Mouse (Mus musculus) erythroblast, adult 5-6 weeks (primary cell): Measurements from ENCODE around the gene Dhrs7b. TPM values are rescaled to one million over a fixed set of nuclear protein-coding genes. Genes with fewer than 3 reads are reported as not detected.
"Not testable (repeated sequence)": the region's sequence is repeated elsewhere in the genome, so short reads cannot be mapped to it uniquely, and the experiment has no call there.

Experiments
- ATAC-seq: replicated peaks from 2 replicates; pipeline ENCODE4 v1.8.0; 2016; ENCODE audit warnings: moderate number of reproducible peaks, mild to moderate bottlenecking, moderate TSS enrichment, inconsistent platforms; ENCODE audit not compliant: poor library complexity, low FRiP score, severe bottlenecking
- total RNA-seq, 2 experiments: library from RNA; stranded (forward) in 1 of 2; stranded (reverse) in 1 of 2; fragments of 150-400 nt in 1 of 2; fragments of 200-764, 138-1000 nt in 1 of 2; gene quantifications; 2 replicates each; pipeline versions ENCODE4 v1.2.3 to v1.2.4; 2015 to 2017; ENCODE audit warnings: low replicate concordance in 2 of 2

Gene Dhrs7b
- total RNA-seq (2015; ENCODE audit: low replicate concordance) (2.3 TPM in 1 of 2 replicates, not detected in the other), total RNA-seq (2017; ENCODE audit: low replicate concordance) (1.4 and 4.7 TPM in 2 replicates)

DNA sequence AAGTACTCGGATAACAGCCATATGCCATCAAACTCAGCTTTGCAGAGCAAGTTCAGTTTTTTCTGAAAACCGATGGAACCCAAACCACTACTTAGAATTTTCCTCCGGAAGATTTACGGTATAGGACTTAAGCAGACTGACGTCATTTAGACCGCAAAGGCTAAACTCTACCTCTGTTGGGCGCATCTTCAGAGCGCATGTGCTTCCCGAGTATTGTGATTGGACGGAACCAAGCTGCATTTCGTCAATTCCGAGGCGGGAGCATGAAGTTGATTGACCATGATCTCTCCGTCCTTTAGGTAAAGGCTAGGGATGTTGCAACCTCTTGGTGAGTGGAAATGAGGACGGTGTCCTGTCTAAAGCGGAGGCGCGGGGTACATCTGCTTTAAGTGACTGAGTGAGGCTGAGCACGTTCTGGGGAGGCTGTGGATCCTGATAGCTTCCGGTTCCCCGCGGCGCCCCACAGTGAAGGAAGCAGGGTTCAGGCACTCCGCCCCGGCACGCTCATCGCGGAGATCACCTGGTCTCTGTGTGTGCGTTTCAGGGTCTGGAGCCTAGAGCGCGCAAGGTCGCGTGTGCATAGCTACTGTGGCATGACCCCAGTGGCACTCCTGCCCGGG, at the start of gene Dhrs7b:
TSS of gene Dhrs7b (plus strand) at position 199 of the 620 bp plus-strand sequence.
- peak; percentile 96 for ATAC-seq

DNA sequence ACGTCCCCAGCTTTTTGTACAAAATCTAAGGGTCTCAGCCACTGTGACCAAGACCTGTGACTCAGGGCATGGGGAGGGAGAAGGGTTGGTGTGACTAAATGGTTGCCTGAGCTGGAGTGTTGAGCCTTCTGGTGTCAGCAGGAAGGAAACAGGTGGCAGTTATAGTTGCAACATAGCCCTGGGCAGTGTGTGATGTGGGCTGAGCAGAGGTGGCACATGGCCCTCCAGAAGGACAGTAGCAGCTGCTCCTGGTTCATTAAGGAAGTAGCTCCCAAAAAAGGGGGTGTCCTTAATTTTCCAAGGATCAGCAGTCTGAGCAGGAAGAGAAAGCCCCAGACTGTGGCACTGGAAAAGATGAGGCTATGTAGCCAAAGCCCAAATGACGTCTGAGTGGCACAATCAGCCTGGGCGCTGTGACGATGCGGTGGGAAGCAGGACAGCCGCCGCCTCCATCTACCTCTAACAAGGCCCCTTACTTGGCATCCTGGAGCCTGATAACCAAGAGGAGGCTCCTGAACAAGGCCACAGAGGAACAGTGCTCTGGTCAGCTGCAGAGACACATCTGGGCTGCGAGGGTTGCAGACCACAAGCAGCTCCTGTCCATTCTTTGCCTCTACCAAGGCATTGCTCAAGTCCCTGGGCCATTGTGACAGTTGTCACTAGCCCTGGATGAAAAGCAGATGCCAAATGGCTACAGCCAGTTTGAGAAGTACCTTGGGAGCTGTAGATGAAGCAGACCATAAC, 46.1 kb upstream of the Dhrs7b start:
- no peak for ATAC-seq

DNA sequence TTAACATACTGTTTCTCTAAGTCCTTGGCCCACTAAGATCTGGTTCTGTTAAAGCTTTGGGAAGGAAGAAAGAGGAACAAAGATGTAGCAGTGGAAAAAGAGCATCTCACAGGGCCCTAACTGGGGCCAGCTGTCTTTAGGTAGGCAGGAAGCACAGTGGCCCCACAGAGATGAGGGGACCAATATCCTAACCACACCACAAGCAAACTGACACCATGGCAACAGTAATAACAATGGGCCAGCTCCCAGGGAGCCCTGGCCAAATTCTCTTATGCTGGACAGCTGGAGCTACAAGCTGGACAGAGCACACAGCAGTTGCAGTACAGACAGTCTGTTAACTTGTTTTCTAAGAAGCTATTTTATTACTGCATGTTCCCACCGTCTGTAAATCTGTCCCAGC, 42.8 kb upstream of the Dhrs7b start:
- ATAC-seq: no peak

DNA sequence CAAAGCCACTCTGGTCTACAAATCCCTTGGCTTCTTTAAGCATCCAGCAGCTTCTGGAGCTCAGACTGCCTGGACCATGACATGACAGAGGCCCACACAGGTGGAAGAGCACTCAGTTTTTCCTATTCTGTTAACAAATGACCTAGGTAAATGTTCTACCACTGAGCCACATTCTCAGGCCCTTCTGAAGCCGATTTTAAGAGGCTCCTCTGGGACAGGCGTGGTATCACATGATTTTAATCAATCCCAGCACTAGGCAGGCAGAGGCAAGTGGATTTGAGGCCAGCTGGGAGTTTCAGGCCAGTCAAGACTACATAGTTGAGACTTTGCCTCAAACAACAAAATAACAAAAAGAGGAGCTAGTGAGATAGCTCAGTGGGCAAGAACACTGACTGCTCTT, 40.0 kb upstream of the Dhrs7b start:
- no peak for ATAC-seq

DNA sequence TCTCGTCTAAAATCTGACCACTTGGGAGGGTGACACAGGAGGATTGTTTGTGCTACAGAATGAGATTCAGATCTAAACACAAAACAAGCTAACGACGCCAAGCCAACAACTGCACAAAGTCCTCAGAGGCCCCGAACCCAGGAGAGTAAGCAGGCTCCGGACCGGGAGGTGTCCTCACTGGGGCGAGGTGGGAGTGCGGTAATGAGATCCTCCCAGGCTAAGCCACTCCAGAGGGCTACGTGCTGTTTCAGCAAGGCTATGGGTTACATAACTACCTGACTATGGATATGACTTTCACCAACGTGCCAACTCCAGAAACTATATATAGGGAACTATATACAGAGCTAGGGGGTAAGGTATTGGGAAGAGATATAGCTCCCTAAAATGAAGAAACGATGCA, 34.1 kb upstream of the Dhrs7b start:
- ATAC-seq: no peak

DNA sequence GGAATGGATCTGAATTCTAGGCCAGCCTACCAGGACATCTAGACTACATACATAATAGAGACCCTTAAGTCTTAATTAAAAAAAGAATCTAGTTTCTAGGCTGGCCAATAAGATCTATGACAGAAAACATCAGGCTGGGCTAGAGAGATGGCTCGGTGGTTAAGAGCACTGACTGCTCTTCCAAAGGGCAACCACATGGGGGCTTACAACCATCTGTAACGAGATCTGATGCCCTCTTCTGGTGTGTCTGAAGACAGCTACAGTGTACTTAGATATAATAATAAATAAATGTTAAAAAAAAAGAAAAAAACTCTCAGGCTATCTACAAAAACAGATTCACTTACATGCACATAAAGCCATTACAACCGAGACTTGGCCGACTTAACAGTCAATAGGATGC, 30.5 kb upstream of the Dhrs7b start:
- ATAC-seq: no peak

DNA sequence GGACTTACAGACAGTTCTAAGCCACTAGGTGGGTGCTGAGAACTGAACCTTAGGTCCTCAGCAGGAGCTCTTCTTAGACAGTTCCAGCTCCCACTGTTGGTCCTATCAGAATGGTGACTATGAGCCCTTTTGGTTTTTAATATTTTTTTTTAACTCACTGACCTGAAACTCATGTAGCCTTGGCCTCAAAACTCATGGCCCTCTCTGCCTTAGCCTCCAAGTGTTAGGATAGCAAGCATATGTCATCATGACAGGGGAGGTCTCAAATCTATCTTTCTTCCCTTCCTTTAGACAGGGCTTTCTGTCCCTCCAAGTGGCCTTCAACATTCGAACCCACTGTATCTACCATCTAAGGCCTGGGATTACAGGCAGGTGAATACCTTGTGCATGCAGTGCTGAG, 29.5 kb upstream of the Dhrs7b start:
- ATAC-seq: no peak

DNA sequence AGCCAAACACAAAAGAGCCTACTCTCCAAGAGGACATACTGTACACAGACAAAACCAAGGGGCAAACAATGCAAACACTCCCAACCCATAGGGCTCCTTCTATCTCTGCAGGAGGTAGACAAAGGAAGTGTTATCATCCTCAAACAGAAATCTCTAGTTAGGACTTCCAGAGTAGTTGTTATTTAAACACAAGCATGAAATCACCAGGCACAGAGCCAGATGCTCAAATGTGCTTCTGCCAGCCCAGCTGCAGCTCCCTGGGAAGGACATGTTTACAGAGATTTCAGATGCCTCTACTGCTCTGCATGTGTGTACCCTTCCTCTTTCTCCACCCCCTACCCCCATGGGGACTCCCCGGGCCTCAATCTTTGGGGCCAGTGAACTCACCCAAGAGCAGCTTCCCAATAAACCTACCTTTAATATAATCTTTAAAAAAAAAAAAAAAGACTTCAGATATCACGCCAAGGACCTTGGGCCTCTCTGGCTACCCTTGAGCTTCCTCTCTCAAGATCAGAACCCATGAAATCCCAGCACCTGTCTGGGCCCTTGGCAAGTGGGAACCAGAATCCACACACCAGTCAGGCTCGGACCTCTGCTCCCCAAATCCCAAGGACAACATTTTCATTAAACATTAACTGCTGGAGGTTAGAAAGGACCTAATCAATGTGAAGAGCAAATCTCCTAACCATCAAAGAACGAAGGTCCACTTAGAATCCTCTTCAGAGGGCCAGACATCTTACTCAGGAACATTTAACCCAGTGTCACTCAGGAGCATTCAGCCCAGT, 22.0 kb upstream of the Dhrs7b start:
- no peak for ATAC-seq

DNA sequence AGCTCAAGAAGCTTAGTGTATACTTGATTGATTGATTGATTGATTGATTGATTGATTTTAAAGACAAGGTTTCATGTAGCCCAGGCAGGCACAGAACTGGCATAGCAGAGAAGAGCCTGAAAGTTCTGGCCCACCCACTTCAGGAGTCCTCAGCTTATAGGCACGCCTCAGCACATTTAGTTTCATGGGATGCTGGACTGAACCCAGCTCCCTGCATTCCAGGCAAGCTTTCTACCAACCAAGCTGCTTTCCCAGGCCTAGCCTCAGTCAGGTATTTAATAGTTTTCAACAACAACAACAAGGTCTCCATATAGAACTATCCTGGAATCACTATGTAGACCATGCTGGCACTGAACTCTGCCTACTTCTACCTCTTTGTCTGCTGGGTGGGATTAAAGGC, 20.9 kb upstream of the Dhrs7b start:
- no peak for ATAC-seq

DNA sequence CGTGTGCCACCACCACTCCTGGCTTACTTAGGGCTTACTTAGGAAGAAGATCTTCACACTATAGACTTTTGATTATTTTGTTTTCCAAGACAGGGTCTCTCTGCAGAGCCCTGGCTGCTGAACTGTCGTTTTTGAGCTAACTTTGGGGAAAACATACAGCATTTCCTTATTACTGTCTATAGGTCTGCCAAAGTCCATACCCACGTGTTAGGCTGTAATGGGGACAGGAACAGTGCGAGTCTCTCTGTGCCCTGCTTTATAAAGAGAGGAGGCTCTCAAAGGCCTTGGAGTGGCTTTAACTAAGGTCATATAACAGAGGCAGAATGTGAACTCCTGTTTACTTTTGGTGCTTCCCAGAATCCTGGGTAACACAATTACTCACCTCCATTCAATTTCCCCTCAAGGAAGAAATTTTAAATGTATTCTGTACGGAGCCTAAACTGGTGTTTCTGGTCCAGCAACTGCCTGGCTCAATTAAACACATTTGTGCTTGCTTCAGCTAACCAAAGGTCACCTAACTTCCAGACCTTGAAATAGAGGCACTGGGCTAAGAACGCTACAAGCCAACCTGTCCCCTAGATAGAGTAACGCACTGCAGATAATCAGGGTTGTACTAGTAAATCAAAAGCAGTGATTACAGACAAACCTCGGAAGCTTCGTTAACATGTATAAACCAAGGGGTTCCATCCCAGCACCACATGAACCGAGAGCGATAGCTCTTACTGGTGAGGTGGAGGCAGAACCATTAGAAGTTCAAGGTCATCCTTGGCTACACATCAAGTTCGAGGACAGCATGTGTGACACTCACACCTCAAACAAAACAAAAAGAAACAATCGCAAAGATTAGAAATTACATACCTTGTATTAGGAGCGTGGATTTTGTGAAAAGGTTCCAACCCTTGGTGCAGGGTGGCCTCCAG, 20.1 kb upstream of the Dhrs7b start:
- ATAC-seq: no peak

DNA sequence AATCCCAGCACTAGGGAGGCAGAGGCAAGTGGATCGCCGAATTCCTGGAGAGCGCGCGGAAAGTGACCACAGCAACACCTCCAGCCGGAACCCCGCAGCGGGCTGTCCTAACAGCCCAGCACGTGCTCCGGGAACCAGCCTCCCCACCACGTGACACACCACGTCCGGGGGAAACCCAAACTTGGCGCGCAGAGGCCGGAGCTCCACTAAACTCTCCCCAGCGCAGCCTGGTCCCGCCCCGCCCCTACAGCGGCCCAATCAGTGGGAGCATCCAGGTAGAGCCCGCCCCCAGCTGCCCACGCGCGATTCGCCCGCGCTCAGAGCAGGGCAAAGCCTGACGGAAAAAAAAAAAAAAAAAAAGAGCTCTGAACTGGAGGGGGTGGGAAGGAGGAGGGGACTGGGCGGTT, 19.4 kb upstream of the Dhrs7b start:
- peak; percentile 92 for ATAC-seq

DNA sequence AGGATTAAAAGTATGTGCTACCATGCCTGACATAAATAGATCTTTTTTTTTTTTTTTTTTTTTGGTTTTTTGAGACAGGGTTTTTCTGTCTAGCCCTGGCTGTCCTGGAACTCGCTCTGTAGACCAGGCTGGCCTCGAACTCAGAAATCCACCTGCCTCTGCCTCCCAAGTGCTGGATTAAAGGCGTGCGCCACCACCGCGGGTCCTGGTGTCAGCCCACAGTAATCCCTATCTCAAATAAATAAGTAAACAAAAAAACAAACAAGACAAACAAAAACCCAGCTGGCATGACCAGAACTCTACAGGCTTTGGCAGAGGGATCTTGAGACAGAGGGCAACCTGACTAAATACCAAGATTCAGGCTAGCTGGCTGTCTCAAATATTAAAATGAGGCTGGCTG, 18.8 kb upstream of the Dhrs7b start, which contains the start of gene Shmt1:
TSS of gene Shmt1 (minus strand) at position 101 of the 400 bp plus-strand sequence.
- not testable (repeated sequence) for ATAC-seq

DNA sequence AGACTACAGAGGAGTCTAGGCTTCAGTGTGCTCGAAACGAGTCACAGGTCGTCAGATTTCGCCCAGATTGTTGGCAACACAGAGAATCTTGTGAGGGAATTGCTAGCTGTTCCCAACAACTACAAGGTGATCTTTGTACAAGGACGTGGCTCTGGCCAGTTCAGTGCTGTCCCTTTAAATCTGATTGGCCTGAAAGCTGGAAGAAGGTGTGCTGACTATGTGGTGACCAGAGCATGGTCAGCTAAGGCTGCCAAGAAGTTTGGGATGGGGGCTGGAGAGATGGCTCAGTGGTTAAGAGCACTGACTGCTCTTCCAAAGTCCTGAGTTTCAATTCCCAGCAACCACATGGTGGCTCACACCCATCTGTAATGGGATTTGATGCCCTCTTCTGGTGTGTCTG, 14.0 kb upstream of the Dhrs7b start:
- no peak for ATAC-seq

DNA sequence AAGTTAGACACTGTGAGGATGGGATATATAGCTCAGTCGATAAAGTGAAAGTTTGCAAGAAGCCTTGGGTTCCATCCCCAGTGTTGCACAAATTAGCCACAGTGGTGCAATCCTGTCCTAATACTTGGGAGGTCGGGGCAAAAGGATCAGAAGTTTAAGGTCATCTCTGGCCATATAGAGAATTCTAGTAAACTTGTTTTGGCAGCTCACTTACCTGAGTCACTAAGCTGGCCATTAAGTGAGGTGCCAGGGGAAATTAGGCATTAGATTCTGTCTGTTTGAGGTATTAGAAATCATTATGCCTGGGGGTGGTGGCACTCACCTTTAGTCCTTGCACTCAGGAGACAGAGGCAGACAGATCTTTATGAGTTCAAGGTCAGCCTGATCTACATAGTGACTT, 6.7 kb upstream of the Dhrs7b start:
- no peak for ATAC-seq

DNA sequence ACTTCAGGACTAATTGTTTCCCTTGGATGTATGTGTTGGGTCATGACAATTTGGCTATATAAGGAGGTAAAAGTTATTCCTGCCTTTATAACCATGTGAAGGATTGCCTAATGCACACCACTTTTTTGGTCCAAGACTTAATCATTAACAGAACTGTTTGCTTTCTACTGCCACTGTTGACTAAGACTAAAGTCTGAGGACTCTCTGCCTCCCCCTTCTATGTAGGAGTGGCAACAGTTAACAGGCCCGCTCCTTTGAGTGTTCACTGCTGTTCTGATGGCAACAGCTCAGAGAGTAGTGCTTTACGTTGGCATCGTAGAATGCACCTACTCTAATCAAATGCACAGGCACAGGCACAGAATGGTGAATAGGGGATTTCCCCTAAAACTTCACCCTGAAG, 5.2 kb upstream of the Dhrs7b start:
- no peak for ATAC-seq

DNA sequence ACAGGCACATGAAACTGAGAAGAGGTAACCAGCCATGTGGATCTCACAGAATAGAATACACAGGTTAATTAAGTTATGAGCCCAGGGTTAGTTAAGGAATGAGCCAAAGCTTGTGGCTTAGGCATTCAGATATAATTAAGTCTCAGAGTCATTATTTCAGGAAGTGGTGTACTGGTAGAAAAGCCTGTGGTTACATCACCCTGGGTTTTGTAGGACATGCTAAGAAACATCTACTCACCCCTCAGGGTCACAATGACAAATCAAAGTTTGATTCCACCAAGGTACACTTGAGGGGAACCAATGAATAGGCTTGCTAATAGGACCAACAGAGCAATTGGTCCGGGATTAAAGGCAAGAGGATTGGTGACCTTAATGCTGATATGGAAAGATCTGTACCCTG, 3.7 kb upstream of the Dhrs7b start:
- ATAC-seq: no peak

DNA sequence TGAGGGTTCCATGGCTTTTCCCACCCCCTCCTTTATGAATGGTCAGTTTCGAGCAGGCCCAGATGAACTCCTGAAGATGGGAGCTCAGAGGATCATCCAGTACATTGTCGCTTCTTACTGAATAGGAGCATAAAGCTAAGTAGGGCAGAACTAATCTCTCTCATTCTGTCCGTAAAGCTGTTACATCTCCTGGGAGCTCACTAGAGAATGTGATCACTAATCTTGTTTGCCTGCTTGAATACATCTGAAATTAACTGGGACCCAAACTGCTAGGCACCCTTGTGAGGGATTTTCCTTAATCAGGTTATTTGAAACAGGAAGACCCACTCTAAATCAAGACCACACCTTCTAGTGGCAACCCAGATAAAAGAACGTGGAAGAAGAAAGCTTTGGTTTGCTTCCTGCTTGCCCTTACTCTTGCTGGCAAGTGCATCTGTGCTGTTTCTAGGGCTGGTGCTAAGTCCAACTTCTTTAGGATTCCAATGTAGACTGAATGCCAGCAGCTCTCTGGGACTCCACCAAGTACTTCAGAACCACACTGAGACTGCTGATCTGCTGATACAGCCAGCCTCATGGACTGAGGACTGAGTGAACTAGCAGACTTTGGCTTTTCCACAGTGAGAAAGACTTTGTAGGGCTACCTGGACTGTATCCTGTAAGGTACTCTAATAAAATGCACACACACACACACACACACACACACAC, 3.0 kb upstream of the Dhrs7b start:
- ATAC-seq: no peak

DNA sequence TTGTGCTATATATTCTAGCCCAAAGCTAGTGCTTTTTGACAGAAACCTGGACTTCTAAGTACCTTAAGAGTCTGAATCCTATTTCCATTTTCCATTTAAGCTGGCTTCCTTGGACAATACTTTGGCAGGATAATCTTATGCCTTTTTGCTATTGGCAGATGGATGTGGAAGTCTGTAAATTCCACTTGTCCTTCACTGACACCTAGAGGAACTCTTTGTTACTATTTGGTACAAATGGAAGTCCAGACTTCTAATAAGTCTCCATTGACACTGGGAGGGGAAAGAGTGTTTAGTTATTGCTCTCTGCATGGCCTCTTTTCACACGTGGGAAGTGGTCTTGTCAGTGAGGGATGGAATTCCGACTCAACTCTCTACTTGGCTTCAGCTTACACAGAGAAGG, 1.5 kb upstream of the Dhrs7b start:
- ATAC-seq: no peak

DNA sequence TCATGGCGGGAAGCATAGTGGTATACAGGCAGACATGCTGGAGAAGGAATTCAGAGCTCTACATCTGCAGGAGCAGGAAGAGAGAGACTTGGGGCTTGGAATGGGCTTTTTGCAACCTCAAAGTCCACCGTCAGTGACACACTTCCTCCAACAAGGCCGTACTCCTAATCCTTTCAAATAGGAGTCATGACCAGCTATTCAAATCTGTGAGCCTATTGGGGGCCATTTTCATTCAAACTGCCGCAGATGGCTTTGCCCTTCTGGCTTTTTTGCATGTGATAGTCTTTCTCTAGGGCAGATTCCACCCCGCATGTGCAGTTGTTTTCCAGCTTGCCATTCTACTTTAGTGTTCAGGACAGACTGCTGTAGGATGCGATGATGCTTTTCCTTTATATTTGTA, 6.5 kb downstream of the Dhrs7b start:
- ATAC-seq: no peak
